Mouse (Mus musculus): ENCODE measurements around the gene Olfr49.

Olfr49 gene

DNA sequence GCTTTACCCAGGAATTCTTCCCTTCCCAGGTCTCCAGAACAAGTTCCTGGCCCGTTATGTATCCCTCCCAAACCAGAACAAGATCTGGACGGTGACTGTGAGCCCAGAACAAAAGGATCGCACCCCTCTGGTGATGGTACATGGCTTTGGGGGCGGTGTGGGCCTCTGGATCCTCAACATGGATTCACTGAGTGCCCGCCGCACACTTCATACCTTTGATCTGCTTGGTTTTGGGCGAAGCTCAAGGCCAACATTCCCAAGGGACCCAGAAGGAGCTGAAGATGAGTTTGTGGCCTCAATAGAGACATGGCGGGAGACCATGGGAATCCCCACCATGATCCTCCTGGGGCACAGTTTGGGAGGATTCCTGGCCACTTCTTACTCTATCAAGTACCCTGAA lies 22.1 kb downstream of the Olfr49 start:
- no peak for DNase-seq (ENCODE audit: low read depth, low spot score)

DNA sequence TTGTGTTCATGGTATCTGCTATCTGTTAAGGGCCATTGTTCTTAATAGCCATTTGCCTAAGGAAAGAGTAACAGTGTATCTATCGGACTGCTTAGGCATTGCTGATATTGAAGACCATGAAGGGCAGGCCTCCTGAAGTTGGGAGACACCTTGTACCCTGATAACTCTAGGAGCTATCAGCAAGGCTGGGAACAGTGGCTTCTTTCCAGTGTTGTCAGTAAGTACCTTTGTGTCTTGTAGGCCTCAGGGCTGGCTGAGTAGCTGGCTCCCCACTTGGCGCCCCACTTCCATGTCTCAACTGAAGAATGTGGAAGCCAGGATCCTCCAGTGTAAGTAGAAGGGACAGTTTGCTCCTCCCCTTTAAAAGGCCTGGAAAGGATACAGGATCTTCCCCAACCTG lies 23.4 kb downstream of the Olfr49 start:
- DNase-seq (ENCODE audit: low read depth, low spot score): no peak

DNA sequence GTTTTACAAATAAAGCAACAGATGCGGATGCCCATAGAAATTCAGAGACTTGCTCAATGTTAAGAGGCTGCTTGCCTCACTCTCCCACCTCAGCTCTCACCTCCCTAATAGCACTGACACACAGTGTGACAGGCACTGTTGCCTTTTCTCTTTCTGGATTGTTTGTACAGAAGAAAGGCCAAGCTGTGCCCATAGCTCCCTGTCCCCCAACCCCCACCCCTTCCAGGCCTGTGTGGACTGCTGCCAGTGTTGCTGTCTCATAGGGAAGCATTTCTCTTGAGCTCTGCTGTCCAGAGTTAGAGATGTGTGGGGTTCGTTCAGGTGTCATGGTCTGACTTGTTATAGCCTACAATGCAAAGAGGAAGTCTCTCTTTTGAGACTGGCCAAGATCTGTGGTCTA lies 24.5 kb downstream of the Olfr49 start:
- DNase-seq (ENCODE audit: low read depth, low spot score): no peak

DNA sequence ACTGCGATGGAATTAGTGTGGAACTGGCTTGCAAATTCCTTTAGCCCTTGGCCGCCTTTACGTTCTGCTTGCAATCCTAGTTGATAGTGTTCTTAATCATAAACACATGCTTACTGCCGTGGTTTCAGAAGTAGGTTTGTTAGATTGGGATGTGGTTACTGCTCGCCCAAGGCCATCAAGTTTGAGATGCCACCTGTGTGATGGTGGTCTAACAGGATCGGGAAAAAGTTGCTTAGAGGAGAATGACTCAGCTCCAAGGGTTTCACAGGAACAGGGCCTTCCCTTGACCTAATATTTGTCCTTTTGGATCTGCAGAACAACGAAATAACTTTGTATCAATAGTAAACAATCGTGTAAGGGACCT lies 25.0 kb downstream of the Olfr49 start:
- no peak for DNase-seq (ENCODE audit: low read depth, low spot score)

DNA sequence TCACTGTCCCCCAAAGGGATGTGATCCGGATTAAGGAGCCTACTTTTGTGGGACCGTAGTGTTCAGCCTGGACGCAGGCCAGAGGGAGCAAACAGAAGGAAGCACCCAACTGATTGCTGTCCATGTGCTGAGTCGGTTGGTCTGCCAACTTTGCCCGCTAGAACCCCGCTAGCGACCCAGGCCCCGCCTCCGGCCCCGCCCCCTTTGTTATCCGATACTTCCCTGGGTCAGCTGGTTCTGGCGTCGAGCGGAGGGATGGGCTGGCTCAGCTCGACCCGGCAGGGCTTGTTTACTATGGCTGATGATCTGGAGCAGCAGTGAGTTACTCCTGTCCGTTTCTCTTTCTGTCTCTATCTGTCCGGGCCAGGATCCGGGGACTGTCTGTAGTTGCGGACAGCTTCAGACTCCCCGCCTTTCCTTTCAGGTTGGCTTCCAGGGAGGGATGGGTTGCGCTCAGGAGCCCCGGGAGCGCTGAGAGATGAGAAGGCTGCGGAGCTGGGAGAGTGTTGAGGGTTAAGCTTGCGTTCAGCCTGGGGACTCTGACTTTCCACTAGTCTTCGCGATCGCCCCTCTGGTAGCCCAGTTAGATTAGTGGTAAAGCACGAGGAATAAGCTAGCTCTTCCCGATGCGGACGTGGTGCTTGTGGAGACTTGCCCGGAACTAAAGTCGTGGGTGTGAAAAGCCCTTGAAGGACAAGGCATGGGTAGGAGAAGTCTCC lies 25.6 kb downstream of the Olfr49 start:
- DNase-seq (ENCODE audit: low read depth, low spot score): peak; percentile 95

DNA sequence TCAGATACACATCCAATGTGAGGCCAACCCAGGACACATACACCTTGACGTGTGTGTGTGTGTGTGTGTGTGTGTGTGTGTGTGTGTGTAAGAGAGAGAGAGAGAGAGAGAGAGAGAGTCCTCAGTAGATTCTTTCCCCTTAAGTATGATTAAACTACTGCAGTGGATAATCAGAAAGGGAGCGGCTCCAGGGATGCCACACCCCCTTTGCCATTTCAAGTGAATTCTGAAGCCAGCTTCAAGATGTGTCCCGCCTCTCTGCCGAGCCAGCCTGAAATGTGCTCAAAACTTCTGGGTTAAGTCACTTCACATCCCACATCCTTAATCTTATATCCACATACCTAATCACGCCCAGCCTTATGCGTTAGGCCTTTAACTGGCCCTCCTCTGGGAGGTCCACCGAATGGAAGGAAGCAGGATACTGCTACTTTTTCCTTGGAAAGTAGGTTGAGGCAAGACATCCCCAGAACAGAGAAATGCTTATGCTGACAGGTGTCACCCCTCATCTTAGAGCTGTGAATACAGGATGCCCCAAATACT lies 26.5 kb downstream of the Olfr49 start:
- DNase-seq (ENCODE audit: low read depth, low spot score): no peak

DNA sequence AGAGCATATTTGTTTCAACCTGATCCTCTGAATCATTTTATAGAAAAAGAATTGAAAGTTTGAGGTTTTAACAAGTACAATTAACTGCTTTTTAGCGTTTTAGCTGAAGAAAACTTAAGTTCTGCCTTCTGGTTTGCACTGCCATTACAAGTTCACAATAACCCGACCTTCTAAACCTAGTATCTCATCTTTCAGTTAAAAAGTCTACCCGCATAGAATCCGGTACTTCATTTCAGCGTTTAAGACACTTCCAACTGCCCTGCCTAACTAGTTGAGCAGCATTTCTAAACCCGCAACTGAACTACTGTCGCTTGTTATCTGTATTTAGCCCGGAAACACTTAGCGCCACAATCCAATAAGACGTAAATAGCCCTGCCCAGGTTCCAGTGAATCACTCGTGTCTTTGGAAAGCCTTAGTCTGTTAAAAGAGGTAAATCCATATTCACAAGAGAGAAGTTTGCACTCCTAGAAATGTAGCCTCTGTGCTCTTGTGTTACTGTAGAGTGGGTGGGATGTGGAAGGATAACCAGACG lies 30.0 kb downstream of the Olfr49 start:
- DNase-seq (ENCODE audit: low read depth, low spot score): no peak

DNA sequence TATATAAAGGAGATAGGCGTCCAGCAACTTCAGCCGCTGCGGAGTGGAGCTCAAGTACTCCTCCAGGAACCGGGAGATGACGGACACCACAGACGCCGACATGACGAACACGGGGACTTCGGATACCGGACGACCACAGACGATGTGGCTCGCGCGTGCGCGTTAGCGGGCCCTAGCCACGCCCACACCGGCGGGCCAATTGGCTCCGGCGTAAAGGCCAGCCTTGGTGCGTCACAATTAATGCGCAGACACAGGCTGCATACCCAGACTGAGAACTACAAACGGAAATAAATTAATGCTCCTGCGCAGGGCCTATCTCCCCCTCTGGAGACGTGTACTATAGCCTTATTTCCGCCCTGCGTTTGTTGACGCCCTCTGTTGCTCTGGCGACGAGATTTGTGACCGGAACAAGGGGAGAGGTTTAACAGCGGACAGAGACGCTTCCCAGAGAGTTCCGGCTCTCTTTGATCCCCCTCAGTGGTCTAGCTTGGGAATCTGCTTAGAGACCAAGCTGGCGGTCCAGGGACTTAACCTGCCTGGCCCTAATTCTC lies 30.9 kb downstream of the Olfr49 start, which contains the start of the genes Dad1 and Abhd4:
Dad1 (minus strand) TSS at position 364 of the 551 bp plus-strand sequence.
Abhd4 (plus strand) TSS at position 448 of the 551 bp plus-strand sequence.
- peak; percentile 99 for DNase-seq (ENCODE audit: low read depth, low spot score)

DNA sequence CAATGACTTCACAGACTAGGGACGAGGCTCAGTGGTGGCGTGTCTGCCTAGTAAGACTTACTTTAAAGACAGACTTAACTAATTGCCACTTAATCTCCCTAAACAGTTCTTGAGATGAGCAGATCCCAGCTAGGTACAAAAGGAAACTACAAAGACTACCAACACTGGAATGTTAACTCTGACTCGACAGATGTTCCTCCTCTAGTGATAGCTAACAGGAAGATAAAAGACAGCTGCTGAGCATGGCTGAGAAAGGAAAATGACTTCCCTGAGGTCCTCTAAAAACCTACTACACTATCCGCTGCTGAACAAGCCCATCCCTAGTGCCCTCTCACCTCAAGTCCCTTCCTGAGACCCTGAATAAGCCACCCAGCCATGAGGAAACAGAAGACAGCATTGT lies 34.6 kb downstream of the Olfr49 start:
- DNase-seq (ENCODE audit: low read depth, low spot score): no peak

DNA sequence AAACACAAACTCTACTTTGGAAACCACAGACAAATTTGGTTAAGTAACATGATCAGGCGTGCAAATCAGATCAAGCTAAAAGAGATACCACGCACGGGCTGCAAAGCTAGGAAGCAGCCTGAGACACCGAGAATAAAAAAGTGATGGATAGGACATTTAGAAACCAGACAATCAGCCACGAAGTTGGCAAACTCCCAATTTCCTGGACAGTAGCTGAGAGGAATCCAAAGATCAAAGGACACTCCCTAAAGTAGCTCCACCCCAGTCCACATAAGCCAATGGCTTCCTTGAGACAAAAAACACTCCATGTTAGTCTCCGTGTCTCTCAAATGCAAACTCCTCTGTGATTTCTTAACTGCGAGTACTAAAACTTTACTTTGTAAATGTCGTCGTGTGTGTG lies 35.4 kb downstream of the Olfr49 start:
- peak; percentile 70 for DNase-seq (ENCODE audit: low read depth, low spot score)

DNA sequence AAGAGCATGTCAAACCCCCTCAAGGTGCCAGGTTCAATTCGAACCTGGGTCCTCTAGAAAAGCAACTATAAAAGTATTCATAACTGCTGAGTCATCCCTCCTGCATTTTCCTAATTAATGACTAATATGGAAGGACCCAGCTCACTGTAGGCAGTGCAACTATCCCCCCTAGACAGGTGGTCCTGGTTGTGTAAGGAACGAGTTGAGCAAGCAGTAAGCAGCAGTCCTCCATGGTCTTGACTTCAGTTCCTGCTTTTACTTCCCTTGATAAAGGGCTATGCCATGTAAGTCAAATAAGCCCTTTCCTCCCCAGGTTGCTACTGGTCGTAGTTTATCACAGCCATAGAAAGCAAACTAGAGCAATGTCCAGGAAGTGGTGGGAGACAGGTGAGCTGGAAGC lies 38.5 kb downstream of the Olfr49 start:
- DNase-seq (ENCODE audit: low read depth, low spot score): no peak

DNA sequence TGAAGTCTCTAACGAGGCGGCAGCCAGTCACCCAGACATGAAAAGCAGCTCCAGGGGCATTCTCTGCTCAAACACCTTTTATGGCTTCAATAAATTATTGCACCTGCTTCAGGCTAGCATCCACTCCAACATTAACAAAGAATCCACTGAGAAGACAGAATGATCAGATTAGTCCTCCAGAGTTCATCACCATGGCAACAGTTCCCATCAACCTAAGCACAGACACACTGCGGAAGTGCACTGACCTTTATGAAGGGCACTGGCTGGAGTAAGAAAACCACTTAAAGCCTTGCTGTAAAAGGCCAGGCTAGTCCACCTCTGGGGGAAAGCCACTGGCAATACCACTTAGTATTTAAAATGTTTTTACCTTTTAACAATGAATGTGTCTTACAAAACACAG lies 40.6 kb downstream of the Olfr49 start:
- peak; percentile 76 for DNase-seq (ENCODE audit: low read depth, low spot score)

DNA sequence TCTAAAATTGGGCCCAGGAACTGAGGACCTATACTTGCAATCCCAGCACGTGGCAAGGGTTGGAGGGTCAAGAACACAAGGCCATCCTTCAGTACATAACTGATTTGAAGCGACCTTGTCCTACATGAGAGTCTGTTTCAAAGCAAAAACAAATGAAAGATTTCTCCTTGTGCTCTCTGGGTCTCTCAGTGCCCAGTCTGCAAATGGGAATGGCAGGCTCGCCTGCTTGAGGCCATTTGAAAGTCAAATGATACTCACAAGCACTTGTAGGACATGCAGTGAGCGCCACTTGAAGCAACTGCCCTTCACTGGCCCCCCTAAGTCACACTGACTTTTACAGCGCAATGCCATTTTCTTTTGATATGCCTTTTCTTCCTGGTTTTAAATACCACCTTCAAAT lies 44.2 kb downstream of the Olfr49 start:
- no peak for DNase-seq (ENCODE audit: low read depth, low spot score)

DNA sequence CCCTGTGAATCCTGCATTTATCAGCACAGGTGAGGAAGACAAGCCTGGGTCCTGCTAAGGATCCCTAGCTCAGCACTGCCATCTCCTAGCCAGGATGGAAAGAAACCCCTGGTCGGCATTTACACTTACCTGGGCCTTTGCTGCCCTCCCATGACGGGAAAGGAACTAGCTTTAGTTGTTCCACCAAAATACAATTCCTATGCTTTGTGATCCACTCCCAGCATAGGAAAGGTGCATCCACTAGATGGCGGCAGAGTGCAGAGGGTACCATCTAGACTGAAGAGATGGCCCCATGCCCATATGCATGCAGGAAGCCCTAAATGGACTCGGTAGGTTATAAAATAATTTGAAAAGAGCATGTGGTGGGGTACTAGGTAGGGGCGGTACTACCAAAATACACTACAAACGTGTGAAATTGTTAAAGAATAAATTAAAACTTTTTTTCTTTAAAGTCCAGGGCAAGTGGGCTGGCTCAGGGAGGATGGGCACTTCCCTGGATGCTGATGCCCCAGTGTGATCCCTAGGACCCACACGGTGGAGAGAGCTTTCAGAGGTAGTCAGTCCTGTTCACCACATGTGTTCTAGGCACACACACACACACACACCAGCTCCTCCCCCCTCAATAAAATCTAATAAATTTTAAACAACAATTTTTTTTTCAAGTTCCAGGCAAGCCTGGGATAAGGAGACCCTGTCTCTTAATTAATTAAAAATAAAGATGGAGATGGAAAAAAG lies 45.6 kb downstream of the Olfr49 start:
- DNase-seq (ENCODE audit: low read depth, low spot score): peak; percentile 79

DNA sequence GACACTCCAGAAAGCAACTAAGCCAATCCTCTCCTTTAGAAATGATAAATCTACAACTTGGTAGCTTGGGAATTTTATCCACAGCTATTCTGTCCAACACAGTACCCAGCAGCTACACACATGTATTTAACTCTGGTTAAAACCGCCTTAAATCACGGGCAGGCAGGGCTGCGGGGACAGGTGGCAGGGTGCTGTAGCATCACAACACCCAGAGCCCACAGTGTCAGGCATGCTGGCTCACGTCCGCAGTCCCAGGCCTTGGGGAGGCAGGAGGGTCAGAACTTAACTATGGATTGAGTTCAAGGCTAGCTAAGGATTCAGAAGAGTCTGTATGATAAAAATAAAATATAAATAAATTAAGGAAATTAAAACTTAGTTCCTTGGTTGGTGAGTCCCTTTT lies 47.9 kb downstream of the Olfr49 start:
- no peak for DNase-seq (ENCODE audit: low read depth, low spot score)

DNA sequence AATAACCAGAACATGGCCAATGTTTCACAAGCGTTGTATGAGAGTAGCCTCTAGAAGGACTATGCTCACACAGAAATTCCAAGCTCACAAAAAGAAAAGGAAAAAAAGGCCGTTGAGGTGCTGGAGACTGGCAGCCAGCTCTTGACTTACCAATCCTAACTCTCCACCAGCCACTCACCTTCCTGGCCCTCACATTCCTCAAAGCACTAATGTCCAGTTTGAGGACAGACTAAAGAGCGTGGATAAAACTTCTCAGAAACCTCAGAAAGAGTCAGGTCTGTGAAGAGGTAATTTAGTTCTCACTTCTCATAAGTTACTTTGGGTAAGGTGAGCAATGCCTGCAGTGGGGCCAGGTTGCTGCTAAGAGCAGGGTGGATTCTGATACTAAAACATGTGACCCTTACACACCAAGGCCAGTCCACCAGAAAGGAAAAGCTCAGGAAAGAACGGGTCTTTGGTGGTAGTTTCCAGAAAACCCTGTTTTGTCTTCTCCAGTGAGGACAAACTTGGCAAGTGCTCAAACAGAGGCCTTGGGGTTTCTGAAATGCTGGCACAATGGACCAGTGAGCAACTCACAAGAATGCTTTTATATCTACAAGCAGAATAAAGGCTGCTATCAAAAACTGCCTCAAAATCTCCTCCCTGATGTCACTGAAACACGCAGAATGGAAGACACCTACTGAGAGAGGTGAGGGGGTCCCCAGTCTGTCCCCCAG lies 48.8 kb downstream of the Olfr49 start:
- DNase-seq (ENCODE audit: low read depth, low spot score): no peak

DNA sequence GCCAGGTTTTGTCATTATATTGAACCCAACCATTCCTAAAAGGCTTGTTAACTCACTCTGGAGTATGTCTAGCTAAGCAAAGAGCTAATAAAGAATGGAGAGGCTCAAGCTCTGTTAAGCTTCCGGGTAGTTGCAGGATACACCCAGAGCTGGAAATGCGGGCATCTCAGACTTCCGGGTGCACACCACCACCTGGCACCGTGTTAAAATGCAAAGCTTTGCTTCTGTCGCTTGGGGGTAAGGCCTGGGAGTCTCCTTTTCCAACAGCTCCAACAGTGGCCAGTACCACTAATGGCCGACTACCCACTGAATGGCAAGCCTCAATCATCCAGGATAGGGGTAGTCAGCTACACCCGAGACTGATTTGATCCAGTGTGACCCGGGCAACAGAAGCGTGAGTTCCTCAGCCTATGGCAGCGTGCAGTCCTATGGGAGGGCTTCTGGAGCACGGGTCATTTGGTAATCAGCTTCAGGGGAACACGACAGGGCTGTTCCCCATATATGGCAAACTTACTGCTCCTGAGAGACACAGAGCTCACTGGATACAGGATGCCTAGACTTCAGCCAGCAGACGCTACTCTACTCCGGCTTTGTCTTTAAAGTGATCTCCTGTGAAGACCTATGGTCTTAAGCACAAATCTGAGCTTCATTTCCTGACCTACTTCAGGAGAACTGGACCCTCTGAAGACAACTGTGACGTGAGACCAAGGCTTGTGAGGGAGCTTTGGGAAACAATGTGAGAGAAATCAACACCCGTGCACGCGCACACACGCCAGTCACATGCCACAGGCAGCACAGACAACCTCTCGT lies 50.3 kb downstream of the Olfr49 start:
- DNase-seq (ENCODE audit: low read depth, low spot score): no peak

DNA sequence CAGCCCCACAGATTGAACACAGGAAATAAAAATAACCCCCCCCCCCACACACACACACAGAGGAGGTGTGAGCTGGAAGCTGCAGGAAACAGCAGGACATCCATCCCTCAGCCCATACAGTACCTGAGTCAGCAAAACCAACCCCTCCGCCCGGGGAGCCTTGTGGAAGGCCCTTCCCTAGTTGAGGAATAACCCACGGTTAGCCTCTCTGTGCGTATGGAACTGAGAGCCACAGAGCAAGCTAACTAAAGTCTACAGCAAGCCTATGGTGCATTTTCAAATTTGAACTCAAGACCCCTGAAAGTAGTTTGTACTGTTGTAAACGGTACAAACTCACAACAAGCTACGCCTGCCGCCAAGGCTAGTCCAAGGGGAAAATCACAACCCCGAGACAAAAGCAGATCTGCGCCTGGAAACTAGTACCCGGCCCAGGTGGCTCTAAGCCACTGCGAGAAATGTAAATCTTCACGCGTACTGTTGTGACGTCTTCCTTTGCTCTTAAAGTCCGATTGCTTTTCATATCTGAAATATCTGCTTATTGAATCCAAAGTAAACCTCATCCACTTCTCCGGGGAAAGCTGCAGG lies 51.1 kb downstream of the Olfr49 start:
- no peak for DNase-seq (ENCODE audit: low read depth, low spot score)

DNA sequence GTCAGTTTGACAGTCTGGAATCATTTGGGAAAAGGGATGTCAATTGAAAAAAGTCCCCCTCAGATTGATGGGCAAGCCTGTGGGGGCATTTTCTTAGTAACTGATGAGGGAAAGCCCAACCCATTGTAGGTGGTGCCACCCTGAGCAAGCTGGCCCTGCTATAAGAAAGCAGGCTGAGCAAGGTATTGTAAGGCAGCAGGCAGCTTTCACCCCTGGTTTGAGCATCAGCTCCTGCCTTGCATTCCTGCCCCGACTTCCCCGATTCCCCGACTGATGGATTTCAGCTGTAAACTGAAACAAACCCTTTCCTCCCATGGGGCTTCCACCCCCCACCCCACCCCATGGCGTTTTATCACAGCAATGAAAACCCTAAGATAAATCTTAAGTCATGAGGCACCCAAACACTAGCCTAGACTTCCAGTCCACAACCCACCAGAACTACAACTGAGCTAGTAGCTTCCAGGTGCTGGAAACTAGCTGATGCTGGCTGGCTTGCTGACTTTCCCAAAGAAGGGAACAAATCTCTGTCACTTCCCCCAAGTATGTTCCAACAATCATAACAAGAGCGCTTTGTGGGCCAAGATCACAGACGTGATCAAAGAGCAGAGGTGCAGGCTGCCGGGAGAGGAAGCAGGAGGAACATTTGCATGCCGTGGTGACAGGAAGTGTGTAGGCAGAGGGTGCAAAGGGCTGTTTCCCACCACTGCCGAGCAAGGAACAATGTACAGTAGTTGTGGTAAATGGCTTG lies 51.8 kb downstream of the Olfr49 start:
- peak; percentile 49 for DNase-seq (ENCODE audit: low read depth, low spot score)

DNA sequence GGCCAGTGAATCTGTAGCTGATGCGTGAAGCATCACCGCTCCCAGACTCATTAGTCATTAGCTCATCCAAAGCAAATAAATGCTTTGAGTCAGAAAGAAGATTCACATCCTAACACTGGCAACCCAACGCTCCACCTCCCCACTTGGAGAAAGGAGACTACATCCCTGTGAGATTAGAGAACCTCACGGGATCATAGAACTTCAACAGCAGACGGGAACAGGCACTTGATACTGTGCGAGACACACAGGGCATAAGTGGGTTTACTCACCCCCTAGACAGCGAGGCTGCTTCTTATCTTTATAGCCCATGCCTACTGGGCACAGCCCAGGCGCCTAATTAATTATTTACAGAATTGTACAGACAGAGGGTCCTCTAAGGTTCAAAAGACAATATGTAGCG lies 52.6 kb downstream of the Olfr49 start:
- no peak for DNase-seq (ENCODE audit: low read depth, low spot score)

Data from R1 (cell line).